Mouse (Mus musculus) forebrain, postnatal 0 days (tissue): ENCODE measurements around the gene Mndal. TPM values are rescaled to one million over a fixed set of nuclear protein-coding genes. Genes with fewer than 3 reads are reported as not detected.
A peak's percentile ranks its signal among the peaks of the same experiment; 100 is the strongest.
"Not testable (repeated sequence)": the region's sequence is repeated elsewhere in the genome, so short reads cannot be mapped to it uniquely, and the experiment has no call there.

Source experiments
- ATAC-seq: fragments of 200-750 bp; cut with Nextera tagmentation; 2 replicates; pipeline ENCODE4 v1.8.0; 2017; ENCODE audit warnings: mild to moderate bottlenecking, moderate library complexity
- DNase-seq: peaks from one replicate; pipeline ENCODE4 v3.0.0-alpha.2; 2015
- H3K27ac ChIP-seq: fragments of 300-500 bp; sonication (generic); 2 replicates; pipeline ENCODE4 v1.5.1; 2014; ENCODE audit warnings: low read depth, mild to moderate bottlenecking, antibody characterized with exemption, low read length, moderate library complexity, mixed read lengths
- H3K27me3 ChIP-seq: fragments of 300-500 bp; sonication (generic); 2 replicates; pipeline ENCODE4 v1.6.1; 2014; ENCODE audit warnings: mild to moderate bottlenecking, low read length, mixed read lengths; ENCODE audit not compliant: insufficient read depth
- H3K36me3 ChIP-seq: fragments of 300-500 bp; sonication (generic); 2 replicates; pipeline ENCODE4 v1.6.1; 2014; ENCODE audit warnings: mild to moderate bottlenecking, moderate library complexity; ENCODE audit not compliant: insufficient read depth
- H3K4me1 ChIP-seq: fragments of 300-500 bp; sonication (generic); 2 replicates; pipeline ENCODE4 v1.6.1; 2014; ENCODE audit warnings: antibody characterized with exemption; ENCODE audit not compliant: insufficient read depth
- H3K4me2 ChIP-seq: fragments of 300-500 bp; sonication (generic); 2 replicates; pipeline ENCODE4 v1.6.1; 2014; ENCODE audit warnings: low read depth, mild to moderate bottlenecking, moderate library complexity
- H3K4me3 ChIP-seq: fragments of 300-500 bp; sonication (generic); 2 replicates; pipeline ENCODE4 v1.5.1; 2014; ENCODE audit warnings: low read depth, low read length, mixed read lengths
- H3K9ac ChIP-seq: fragments of 300-500 bp; sonication (generic); 2 replicates; pipeline ENCODE4 v1.6.1; 2014; ENCODE audit warnings: mild to moderate bottlenecking
- H3K9me3 ChIP-seq: fragments of 300-500 bp; sonication (generic); 2 replicates; pipeline ENCODE4 v1.6.1; 2016; ENCODE audit warnings: low read length
- CTCF ChIP-seq: sonication (generic); IDR thresholded peaks from 2 replicates; pipeline ENCODE4 v1.5.1; 2016; ENCODE audit warnings: antibody characterized with exemption, control low read depth, low read depth
- WGBS: fragments of 180-500 bp; shearing (Covaris S2); extraction: QIAGEN DNeasy Blood & Tissue Kit; methylation state at CpG from one replicate; pipeline ENCODE4 v1.1.7; 2014; 5-methylcytosine and 5-hydroxymethylcytosine counted together
- polyA plus RNA-seq: library from polyadenylated mRNA; unstranded; fragments of >200 nt; fragmentation: Nextera tagmentation; extraction: Ambion mirVana; gene quantifications from 2 replicates; pipeline ENCODE4 v1.2.1, GENCODE M21; 2015
- total RNA-seq: library from RNA; depleted of rRNA; stranded (reverse); fragments of >200 nt; gene quantifications from 2 replicates; pipeline ENCODE4 v1.2.3, GENCODE M21; 2014

Mndal gene
- total and polyA plus RNA-seq, 2 experiments from 2014 or later: 4.3 to 4.8 TPM

GRCm38 (mm10) chr1:173955071-173955796 lies 12.9 kb upstream of the Mndal start:
- 92% methylated on average over 2 of the region's 2 CpGs for WGBS
- TF ChIP-seq CTCF: no peak
- H3K4me1 ChIP-seq: no peaks in the 10 kb centered on the region
- no peaks in the 10 kb centered on the region for H3K36me3 ChIP-seq
- no peak overlapping the region for H3K9ac ChIP-seq
- H3K4me2 ChIP-seq: no peak overlapping the region
- no peak overlapping the region for H3K4me3 ChIP-seq
- H3K27ac ChIP-seq: no peak overlapping the region
- DNase-seq (no peak), ATAC-seq (no peak)
- H3K9me3 ChIP-seq: no peaks in the 10 kb centered on the region
- H3K27me3 ChIP-seq: no peaks in the 10 kb centered on the region

- TF ChIP-seq CTCF: no peak
Measured at GRCm38 (mm10) chr1:173953563-173953962, 11.3 kb upstream of the Mndal start.

GRCm38 (mm10) chr1:173949044-173949443 lies 6.8 kb upstream of the Mndal start:
- ATAC-seq, H3K4me3 ChIP-seq, H3K9ac ChIP-seq, H3K4me1 ChIP-seq, H3K27me3 ChIP-seq, H3K27ac ChIP-seq, H3K4me2 ChIP-seq, H3K9me3 ChIP-seq, H3K36me3 ChIP-seq, DNase-seq: not testable (repeated sequence)
- WGBS: 93% methylated on average over 2 of the region's 2 CpGs

More at GRCm38 (mm10) chr1:173953563-173953962, 11.3 kb upstream of the Mndal start:
- WGBS: 93% methylated on average over 1 of the region's 1 CpGs
- no peak overlapping the region for H3K9ac ChIP-seq
- H3K36me3 ChIP-seq: no peaks in the 10 kb centered on the region
- H3K4me3 ChIP-seq: no peak overlapping the region
- H3K27ac ChIP-seq: no peak overlapping the region
- ATAC-seq (no peak), DNase-seq (no peak)
- H3K4me1 ChIP-seq: no peaks in the 10 kb centered on the region
- no peaks in the 10 kb centered on the region for H3K9me3 ChIP-seq
- no peak overlapping the region for H3K4me2 ChIP-seq
- no peaks in the 10 kb centered on the region for H3K27me3 ChIP-seq

GRCm38 (mm10) chr1:173942780-173943066 lies 432 bp upstream of the Mndal start:
- not testable (repeated sequence) for H3K4me3 ChIP-seq, H3K4me1 ChIP-seq, H3K36me3 ChIP-seq, H3K27ac ChIP-seq, H3K27me3 ChIP-seq, H3K9me3 ChIP-seq, ATAC-seq, H3K9ac ChIP-seq, H3K4me2 ChIP-seq
- DNase-seq: peak; percentile 5

- not testable (repeated sequence) for H3K9ac ChIP-seq, H3K27me3 ChIP-seq, ATAC-seq, H3K4me3 ChIP-seq, H3K27ac ChIP-seq, H3K4me1 ChIP-seq, H3K4me2 ChIP-seq, H3K36me3 ChIP-seq, DNase-seq, H3K9me3 ChIP-seq
- WGBS: 97% methylated on average over 2 of the region's 2 CpGs
Measured at GRCm38 (mm10) chr1:173941522-173941921, 769 bp downstream of the Mndal start.

GRCm38 (mm10) chr1:173919279-173919678 lies 23.0 kb downstream of the Mndal start:
- H3K27ac ChIP-seq, H3K27me3 ChIP-seq, H3K36me3 ChIP-seq, H3K4me1 ChIP-seq, H3K9ac ChIP-seq, H3K4me2 ChIP-seq, ATAC-seq, H3K4me3 ChIP-seq, H3K9me3 ChIP-seq, DNase-seq: not testable (repeated sequence)
- 81% methylated on average over 2 of the region's 3 CpGs for WGBS

GRCm38 (mm10) chr1:173914559-173914958 lies 27.7 kb downstream of the Mndal start:
- H3K9ac ChIP-seq: no peak overlapping the region
- H3K27me3 ChIP-seq: no peaks in the 10 kb centered on the region
- H3K4me1 ChIP-seq: no peaks in the 10 kb centered on the region
- no peak overlapping the region for H3K27ac ChIP-seq
- no peak overlapping the region for H3K4me2 ChIP-seq
- DNase-seq: no peak
- H3K9me3 ChIP-seq: no peaks in the 10 kb centered on the region
- no peak overlapping the region for H3K4me3 ChIP-seq
- TF ChIP-seq CTCF: no peak
- ATAC-seq: no peak
- no peaks in the 10 kb centered on the region for H3K36me3 ChIP-seq
- WGBS: 79% methylated on average over 2 of the region's 2 CpGs

- not testable (repeated sequence) for DNase-seq, H3K4me2 ChIP-seq, H3K4me3 ChIP-seq, H3K36me3 ChIP-seq, H3K27ac ChIP-seq, ATAC-seq, H3K9ac ChIP-seq, H3K27me3 ChIP-seq, H3K9me3 ChIP-seq, H3K4me1 ChIP-seq
Measured at GRCm38 (mm10) chr1:173913256-173913791, 29.0 kb downstream of the Mndal start.

GRCm38 (mm10) chr1:173912548-173913255 lies 29.6 kb downstream of the Mndal start, which contains the start of gene Ifi211:
Gene Ifi211, minus strand, starts transcription at chr1:173913046.
- 90% methylated on average over 6 of the region's 6 CpGs for WGBS
- not testable (repeated sequence) for H3K4me2 ChIP-seq, DNase-seq, H3K9ac ChIP-seq, H3K4me3 ChIP-seq, H3K4me1 ChIP-seq, H3K9me3 ChIP-seq, H3K27ac ChIP-seq, H3K27me3 ChIP-seq, ATAC-seq, H3K36me3 ChIP-seq
